Mouse (Mus musculus) hindbrain, embryonic 16.5 days (tissue): Measurements from ENCODE around the gene Dgki. TPM values are rescaled to one million over a fixed set of nuclear protein-coding genes. Genes with fewer than 3 reads are reported as not detected.

Experiments
- ATAC-seq: fragments of 200-750 bp; cut with Nextera tagmentation; 2 replicates; pipeline ENCODE4 v1.8.0; 2017; ENCODE audit warnings: moderate TSS enrichment, moderate library complexity
- H3K27ac ChIP-seq: fragments of 300-500 bp; sonication (generic); 2 replicates; pipeline ENCODE4 v1.5.1; 2014; ENCODE audit warnings: low read depth, mild to moderate bottlenecking, control low read depth, low read length, moderate library complexity
- H3K27me3 ChIP-seq: fragments of 300-500 bp; sonication (generic); replicated peaks from 2 replicates; pipeline ENCODE4 v1.6.1; 2014; ENCODE audit warnings: low read length; ENCODE audit not compliant: control insufficient read depth, insufficient read depth
- H3K36me3 ChIP-seq: fragments of 300-500 bp; sonication (generic); 2 replicates; pipeline ENCODE4 v1.6.1; 2014; ENCODE audit warnings: mild to moderate bottlenecking, low read length, moderate library complexity, mixed read lengths; ENCODE audit not compliant: control insufficient read depth, insufficient read depth
- H3K4me1 ChIP-seq: fragments of 300-500 bp; sonication (generic); 2 replicates; pipeline ENCODE4 v1.6.1; 2014; ENCODE audit warnings: low read depth, low read length; ENCODE audit not compliant: control insufficient read depth, insufficient read depth
- H3K4me2 ChIP-seq: fragments of 300-500 bp; sonication (generic); 2 replicates; pipeline ENCODE4 v1.6.1; 2014; ENCODE audit warnings: mild to moderate bottlenecking, low read length, control low read depth, moderate library complexity
- H3K4me3 ChIP-seq: fragments of 300-500 bp; sonication (generic); 2 replicates; pipeline ENCODE4 v1.5.1; 2014; ENCODE audit warnings: mild to moderate bottlenecking, low read length, control low read depth, moderate library complexity
- H3K9ac ChIP-seq: fragments of 300-500 bp; sonication (generic); 2 replicates; pipeline ENCODE4 v1.6.1; 2014; ENCODE audit warnings: low read depth, mild to moderate bottlenecking, control low read depth, low read length, moderate library complexity
- H3K9me3 ChIP-seq: fragments of 300-500 bp; sonication (generic); 2 replicates; pipeline ENCODE4 v1.6.1; 2014; ENCODE audit warnings: mild to moderate bottlenecking, low read length, moderate library complexity; ENCODE audit not compliant: control insufficient read depth
- WGBS: fragments of 180-500 bp; shearing (Covaris S2); extraction: QIAGEN DNeasy Blood & Tissue Kit; methylation state at CpG from one replicate; pipeline ENCODE4 v1.1.7; 2014; 5-methylcytosine and 5-hydroxymethylcytosine counted together
- polyA plus RNA-seq: library from polyadenylated mRNA; unstranded; fragments of >200 nt; fragmentation: Nextera tagmentation; extraction: Ambion mirVana; gene quantifications from 2 replicates; pipeline ENCODE4 v1.2.1, GENCODE M21; 2015

Gene Dgki
- polyA plus RNA-seq, 1 experiment from 2014 or later, result 6.0 TPM

GRCm38 (mm10) chr6:36950648-36951047 is 349.3 kb downstream of the Dgki start:
- ATAC-seq, result peak; percentile 82
- 62% methylated on average over 3 of the region's 3 CpGs for whole genome bisulfite sequencing
- no peak overlapping the region for H3K9ac ChIP-seq
- H3K27ac ChIP-seq, result no peak overlapping the region
- H3K4me3 ChIP-seq, result no peak overlapping the region
- H3K4me2 ChIP-seq, result no peak overlapping the region
- no peaks in the 10 kb centered on the region for H3K36me3 ChIP-seq
- H3K4me1 ChIP-seq, result no peaks in the 10 kb centered on the region
- H3K9me3 ChIP-seq, result no peaks in the 10 kb centered on the region
- no peaks in the 10 kb centered on the region for H3K27me3 ChIP-seq

GRCm38 (mm10) chr6:36947861-36948260 is 352.1 kb downstream of the Dgki start:
- H3K4me2 ChIP-seq, result no peak overlapping the region
- no peak for ATAC-seq
- H3K4me3 ChIP-seq, result no peak overlapping the region
- H3K27ac ChIP-seq, result no peak overlapping the region
- no peaks in the 10 kb centered on the region for H3K4me1 ChIP-seq
- WGBS, result 81% methylated on average over 5 of the region's 5 CpGs
- no peaks in the 10 kb centered on the region for H3K27me3 ChIP-seq
- no peaks in the 10 kb centered on the region for H3K36me3 ChIP-seq
- no peaks in the 10 kb centered on the region for H3K9me3 ChIP-seq
- H3K9ac ChIP-seq, result no peak overlapping the region

- Histone ChIP-seq H3K27ac (no peak overlapping the region), H3K27me3 (no peaks in the 10 kb centered on the region), H3K36me3 (no peaks in the 10 kb centered on the region; the same call in 1 of the 2 replicates), H3K4me2 (no peak overlapping the region), H3K9me3 (no peaks in the 10 kb centered on the region), H3K9ac (no peak overlapping the region), H3K4me3 (no peak overlapping the region), H3K4me1 (no peaks in the 10 kb centered on the region)
- WGBS, result 57% methylated on average over 2 of the region's 2 CpGs
- no peak for ATAC-seq
Measured at GRCm38 (mm10) chr6:36937527-36937926, 362.5 kb downstream of the Dgki start.

- H3K4me3 ChIP-seq, result no peak overlapping the region
- no peaks in the 10 kb centered on the region; the same call in 1 of the 2 replicates for H3K36me3 ChIP-seq
- ATAC-seq, result no peak
Measured at GRCm38 (mm10) chr6:36936816-36937215, 363.2 kb downstream of the Dgki start.

GRCm38 (mm10) chr6:36931473-36931872 is 368.5 kb downstream of the Dgki start:
- Histone ChIP-seq H3K27me3 (no peaks in the 10 kb centered on the region), H3K9ac (no peak overlapping the region), H3K4me3 (no peak overlapping the region), H3K36me3 (no peaks in the 10 kb centered on the region; the same call in 1 of the 2 replicates), H3K4me2 (no peak overlapping the region), H3K9me3 (no peaks in the 10 kb centered on the region), H3K27ac (no peak overlapping the region), H3K4me1 (no peaks in the 10 kb centered on the region)
- ATAC-seq, result peak; percentile 85
- 44% methylated on average over 4 of the region's 4 CpGs for WGBS

More at GRCm38 (mm10) chr6:36936816-36937215, 363.2 kb downstream of the Dgki start:
- no peaks in the 10 kb centered on the region for H3K27me3 ChIP-seq
- no peak overlapping the region for H3K4me2 ChIP-seq
- no peak overlapping the region for H3K27ac ChIP-seq
- WGBS, result 77% methylated on average over 4 of the region's 4 CpGs
- H3K4me1 ChIP-seq, result no peaks in the 10 kb centered on the region
- H3K9ac ChIP-seq, result no peak overlapping the region
- no peaks in the 10 kb centered on the region for H3K9me3 ChIP-seq

- 0 out of 2 replicates have a peak, but pooled peaks have one; percentile 24 for ATAC-seq
- Histone ChIP-seq H3K4me3 (no peak overlapping the region), H3K36me3 (no peaks in the 10 kb centered on the region; the same call in 1 of the 2 replicates), H3K9ac (no peak overlapping the region), H3K9me3 (no peaks in the 10 kb centered on the region), H3K4me2 (no peak overlapping the region), H3K27ac (no peak overlapping the region), H3K27me3 (no peaks in the 10 kb centered on the region), H3K4me1 (no peaks in the 10 kb centered on the region)
- 36% methylated on average over 2 of the region's 2 CpGs for WGBS
Measured at GRCm38 (mm10) chr6:36929781-36930180, 370.2 kb downstream of the Dgki start.

GRCm38 (mm10) chr6:36926455-36926854 is 373.5 kb downstream of the Dgki start:
- Histone ChIP-seq H3K9ac (no peak overlapping the region), H3K27me3 (no peaks in the 10 kb centered on the region), H3K36me3 (no peaks in the 10 kb centered on the region), H3K9me3 (no peaks in the 10 kb centered on the region), H3K4me2 (no peak overlapping the region), H3K27ac (no peak overlapping the region), H3K4me1 (no peaks in the 10 kb centered on the region), H3K4me3 (no peak overlapping the region)
- WGBS, result 55% methylated on average over 4 of the region's 4 CpGs
- ATAC-seq, result peak; percentile 81

- 84% methylated on average over 4 of the region's 4 CpGs for WGBS
- Histone ChIP-seq H3K4me3 (no peak overlapping the region), H3K27ac (no peak overlapping the region), H3K4me2 (no peak overlapping the region), H3K27me3 (no peaks in the 10 kb centered on the region), H3K36me3 (0 out of 2 replicates have a peak, but pooled peaks cover 5% of the 10 kb centered on the region), H3K9me3 (peaks cover 5% of the 10 kb centered on the region; the same call in 1 of the 2 replicates), H3K9ac (no peak overlapping the region), H3K4me1 (no peaks in the 10 kb centered on the region)
- ATAC-seq, result no peak
Measured at GRCm38 (mm10) chr6:36922006-36922405, 378.0 kb downstream of the Dgki start.

GRCm38 (mm10) chr6:36911586-36911985 is 388.4 kb downstream of the Dgki start:
- H3K9ac ChIP-seq, result no peak overlapping the region
- H3K27ac ChIP-seq, result no peak overlapping the region

GRCm38 (mm10) chr6:36907191-36907590 is 392.8 kb downstream of the Dgki start:
- H3K9ac ChIP-seq, result no peak overlapping the region
- no peaks in the 10 kb centered on the region for H3K27me3 ChIP-seq
- H3K4me3 ChIP-seq, result no peak overlapping the region
- H3K9me3 ChIP-seq, result no peaks in the 10 kb centered on the region
- no peak overlapping the region for H3K27ac ChIP-seq
- WGBS, result 67% methylated on average over 3 of the region's 3 CpGs
- no peak overlapping the region for H3K4me2 ChIP-seq
- ATAC-seq, result no peak
- peaks cover 4% of the 10 kb centered on the region for H3K4me1 ChIP-seq
- no peaks in the 10 kb centered on the region for H3K36me3 ChIP-seq

More at GRCm38 (mm10) chr6:36911586-36911985, 388.4 kb downstream of the Dgki start:
- WGBS, result 33% methylated on average over 6 of the region's 6 CpGs
- no peak for ATAC-seq
- no peaks in the 10 kb centered on the region for H3K4me1 ChIP-seq
- H3K4me2 ChIP-seq, result no peak overlapping the region
- H3K36me3 ChIP-seq, result no peaks in the 10 kb centered on the region
- H3K4me3 ChIP-seq, result no peak overlapping the region
- H3K9me3 ChIP-seq, result no peaks in the 10 kb centered on the region
- H3K27me3 ChIP-seq, result no peaks in the 10 kb centered on the region
